Mouse (Mus musculus) spleen, adult 2 months (tissue): Measurements from ENCODE around the gene Gm35549.

ENCODE experiments used
- CTCF ChIP-seq: fragments of 200-500 bp; IDR thresholded peaks from 2 replicates; pipeline ENCODE4 v1.5.1; 2011; ENCODE audit warnings: mild to moderate bottlenecking, inconsistent platforms; ENCODE audit not compliant: insufficient read depth, insufficient read length, insufficient replicate concordance; ENCODE audit errors: extremely low read depth
- POLR2A ChIP-seq: fragments of 200-500 bp; IDR thresholded peaks from 2 replicates; pipeline ENCODE4 v1.6.1; 2011; ENCODE audit warnings: low read depth, low read length, inconsistent platforms

DNA sequence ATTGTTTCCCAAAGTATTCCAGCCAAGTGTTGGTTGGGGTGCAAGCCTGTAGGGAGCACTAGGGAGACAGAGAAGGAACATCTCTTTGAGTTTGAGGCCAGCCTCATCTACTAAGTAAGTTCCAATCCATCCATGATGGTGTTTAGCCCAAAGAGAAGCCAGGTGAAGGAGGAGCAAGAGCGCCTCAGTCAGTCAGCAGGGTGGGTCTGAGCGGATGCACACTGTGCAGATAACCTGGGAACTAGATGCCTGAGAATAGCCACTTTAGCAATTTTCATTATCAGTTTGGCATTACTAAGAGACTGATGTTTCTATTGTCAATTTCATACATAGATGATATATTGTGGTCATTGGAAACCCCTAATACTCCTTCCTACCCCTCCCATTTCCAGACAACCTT, 29.1 kb downstream of the Gm35549 start:
- TF ChIP-seq CTCF (no peak), POLR2A (no peak)
